Mouse (Mus musculus): Measurements from ENCODE around the gene Med26.

Med26 gene

GRCm38 (mm10) chr8:72487014-72487413 is 61.1 kb downstream of the Med26 start:
- DNase-seq (ENCODE audit: low spot score), result no peak

- no peak for DNase-seq (ENCODE audit: low spot score)
Measured at GRCm38 (mm10) chr8:72485456-72486199, 62.4 kb downstream of the Med26 start.

- DNase-seq (ENCODE audit: low spot score), result peak; percentile 92
Measured at GRCm38 (mm10) chr8:72474826-72475546, 73.1 kb downstream of the Med26 start, which contains the start of gene Cherp. TSS of gene Cherp (minus strand) at chr8:72475226.

GRCm38 (mm10) chr8:72470684-72471083 is 77.4 kb downstream of the Med26 start:
- DNase-seq (ENCODE audit: low spot score), result no peak

GRCm38 (mm10) chr8:72469984-72470383 is 78.1 kb downstream of the Med26 start:
- DNase-seq (ENCODE audit: low spot score), result no peak

GRCm38 (mm10) chr8:72469243-72469642 is 78.8 kb downstream of the Med26 start:
- no peak for DNase-seq (ENCODE audit: low spot score)

GRCm38 (mm10) chr8:72464211-72464610 is 83.9 kb downstream of the Med26 start:
- no peak for DNase-seq (ENCODE audit: low spot score)

GRCm38 (mm10) chr8:72459881-72460533 is 88.1 kb downstream of the Med26 start:
- DNase-seq (ENCODE audit: low spot score), result no peak

- DNase-seq (ENCODE audit: low spot score), result no peak
Measured at GRCm38 (mm10) chr8:72458457-72458856, 89.6 kb downstream of the Med26 start.

- DNase-seq (ENCODE audit: low spot score), result no peak
Measured at GRCm38 (mm10) chr8:72457806-72458205, 90.3 kb downstream of the Med26 start.

- no peak for DNase-seq (ENCODE audit: low spot score)
Measured at GRCm38 (mm10) chr8:72455317-72455716, 92.8 kb downstream of the Med26 start.

- DNase-seq (ENCODE audit: low spot score), result no peak
Measured at GRCm38 (mm10) chr8:72453904-72454303, 94.2 kb downstream of the Med26 start.

- no peak for DNase-seq (ENCODE audit: low spot score)
Measured at GRCm38 (mm10) chr8:72451516-72451915, 96.6 kb downstream of the Med26 start.

GRCm38 (mm10) chr8:72445071-72445470 is 103.0 kb downstream of the Med26 start:
- DNase-seq (ENCODE audit: low spot score), result no peak
